Mouse (Mus musculus) 416B (cell line): ENCODE data around the gene Lrrc75b.
"Not testable (repeated sequence)": the region's sequence is repeated elsewhere in the genome, so short reads cannot be mapped to it uniquely, and the experiment has no call there.

Experiments
- DNase-seq: peaks from one replicate; pipeline ENCODE4 v3.0.0; 2011; ENCODE audit warnings: low read depth

The Lrrc75b gene

DNA sequence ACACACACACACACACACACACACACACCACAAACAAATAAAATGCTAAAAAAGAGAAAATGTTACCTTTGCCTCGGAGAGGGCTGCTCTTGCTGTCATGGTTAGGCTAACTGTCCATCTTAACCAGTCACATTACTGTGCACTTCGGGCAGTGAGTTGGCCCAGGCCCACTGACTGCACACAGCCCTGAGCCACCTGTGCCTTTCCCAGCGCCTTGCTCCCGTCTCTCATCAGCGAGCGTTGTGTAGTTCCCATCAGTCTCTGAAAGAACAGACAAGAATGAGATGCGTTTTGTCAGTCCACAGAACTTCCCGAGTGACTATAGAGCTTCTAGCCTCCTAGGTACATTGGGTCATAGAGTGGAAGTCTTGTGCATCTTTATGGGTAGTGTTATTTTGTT is 25.9 kb downstream of the Lrrc75b start:
- DNase-seq = no peak

DNA sequence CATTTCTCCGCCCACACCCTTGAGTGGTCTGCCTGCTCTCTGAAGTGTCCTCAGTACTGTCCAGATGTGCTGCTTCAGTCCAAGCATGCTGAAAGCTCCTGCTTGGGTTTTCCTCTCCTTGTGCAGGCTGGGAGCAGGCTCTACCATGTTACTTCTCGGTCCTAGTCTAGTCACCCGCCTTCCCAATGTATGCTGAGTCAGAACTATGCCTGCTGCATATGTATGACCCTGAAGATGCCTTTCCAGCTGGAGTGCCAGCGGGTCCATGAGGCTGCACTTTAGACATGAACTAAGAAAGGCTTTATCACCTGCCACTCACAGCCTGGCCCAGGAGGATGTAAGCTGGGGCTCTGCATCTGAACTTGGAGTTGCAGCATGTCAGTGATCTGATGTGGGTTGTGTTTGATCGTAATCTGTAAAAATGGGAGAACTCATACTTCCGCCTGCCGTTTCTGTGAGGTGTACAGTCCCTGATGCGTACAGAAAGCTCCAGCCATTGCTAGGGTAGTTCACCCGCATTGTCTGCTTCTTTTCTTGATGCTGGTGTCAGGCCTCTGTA is 28.5 kb downstream of the Lrrc75b start:
- no peak for DNase-seq

DNA sequence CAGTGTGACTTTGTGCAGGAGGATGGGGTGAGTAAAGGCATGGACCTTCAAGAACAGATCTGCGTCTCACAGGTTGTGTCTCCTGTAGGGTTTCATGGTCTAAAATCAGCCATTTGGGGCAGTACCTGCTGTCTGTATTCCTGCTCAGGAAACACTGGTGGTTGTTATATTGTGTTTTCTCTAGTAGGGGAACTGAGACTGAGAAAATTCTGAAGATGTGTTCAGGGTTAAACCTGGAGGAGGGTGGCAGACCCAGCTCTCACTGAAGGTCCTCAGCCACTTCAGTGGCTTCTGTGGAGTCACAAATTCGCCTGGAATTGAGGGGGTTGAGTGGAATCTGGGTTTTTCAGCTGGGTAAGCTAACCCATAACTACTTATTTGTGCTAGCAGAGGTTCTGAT is 29.8 kb downstream of the Lrrc75b start:
- no peak for DNase-seq

DNA sequence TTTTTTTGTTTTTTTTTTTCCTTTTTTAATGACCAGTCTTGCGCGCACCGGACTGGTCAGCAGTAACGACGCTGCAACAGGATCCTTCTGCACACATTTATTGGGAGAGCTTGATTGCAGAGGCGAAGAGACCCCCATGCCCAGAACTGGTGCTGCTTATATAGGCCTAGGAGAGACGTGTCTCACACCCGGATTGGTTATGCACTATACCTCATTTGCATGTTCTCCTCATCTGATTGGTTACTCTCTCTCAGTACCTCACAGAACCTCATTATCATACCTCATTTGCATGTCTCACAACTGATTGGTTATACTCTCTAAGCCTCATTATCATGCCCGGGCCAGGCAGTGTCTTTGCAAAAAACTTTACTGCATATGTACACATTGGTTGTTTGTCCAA is 34.7 kb downstream of the Lrrc75b start:
- not testable (repeated sequence) for DNase-seq

DNA sequence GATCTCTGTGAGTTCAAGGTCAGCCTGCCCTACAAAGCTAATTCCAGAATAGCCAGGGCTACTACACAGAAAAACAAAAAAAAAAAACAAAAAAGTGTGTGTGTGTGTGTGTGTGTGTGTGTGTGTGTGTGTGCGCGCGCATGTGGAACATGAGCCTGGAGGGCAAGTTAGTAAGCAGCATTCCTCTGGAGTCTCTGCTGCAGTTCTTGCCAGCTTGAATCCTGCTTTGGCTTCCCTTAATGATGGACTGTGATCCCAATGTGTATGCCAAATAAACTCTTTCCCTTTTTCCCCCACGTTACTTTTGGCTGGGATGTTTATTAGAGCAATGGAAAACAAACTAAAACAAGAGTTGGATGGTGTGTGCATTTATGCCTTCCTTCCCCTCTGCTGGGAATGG is 38.5 kb downstream of the Lrrc75b start:
- DNase-seq = no peak

DNA sequence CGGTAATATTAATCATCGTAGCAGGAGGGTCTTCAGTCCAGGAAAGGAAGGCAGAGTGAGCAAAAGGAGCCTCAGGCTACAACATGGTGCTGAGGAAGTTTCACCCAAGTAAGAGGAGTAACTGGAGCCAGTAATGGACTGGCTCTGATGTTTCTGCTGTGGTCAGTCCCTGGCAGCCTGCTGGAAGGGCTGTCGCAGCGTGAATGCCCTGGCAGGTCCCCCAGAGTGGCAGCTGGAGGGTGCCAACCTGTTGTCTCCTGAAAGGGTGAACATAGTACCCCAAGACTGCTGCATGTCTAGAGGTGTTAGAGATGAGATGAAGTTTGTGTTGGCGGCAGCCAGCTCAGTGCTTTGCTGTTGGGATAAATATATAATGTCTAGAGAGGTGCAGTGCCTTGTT is 39.5 kb downstream of the Lrrc75b start:
- no peak for DNase-seq

DNA sequence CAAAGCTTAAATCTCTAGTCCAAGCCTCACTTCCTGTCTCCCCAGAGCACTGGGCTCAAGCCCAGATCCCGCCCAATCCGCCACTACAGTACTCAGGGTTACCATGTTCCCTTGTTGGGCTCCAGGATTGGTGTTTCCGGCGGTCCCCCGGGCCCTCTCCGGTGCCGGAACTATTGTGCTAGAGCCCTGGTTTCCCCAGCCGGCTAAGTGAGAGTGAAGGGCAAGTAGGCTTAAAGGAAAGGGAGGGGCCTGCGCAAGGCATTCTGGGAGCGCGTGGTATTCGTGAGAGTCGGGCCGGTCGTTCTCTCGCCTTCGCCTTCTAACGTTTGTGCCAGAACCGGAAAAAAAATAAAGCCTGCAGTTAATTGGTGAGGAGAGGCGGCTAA is 42.4 kb downstream of the Lrrc75b start, which contains the start of gene Gucd1:
Gucd1 (minus strand) TSS at position 215 of the 386 bp plus-strand sequence.
- DNase-seq = peak; percentile 97

DNA sequence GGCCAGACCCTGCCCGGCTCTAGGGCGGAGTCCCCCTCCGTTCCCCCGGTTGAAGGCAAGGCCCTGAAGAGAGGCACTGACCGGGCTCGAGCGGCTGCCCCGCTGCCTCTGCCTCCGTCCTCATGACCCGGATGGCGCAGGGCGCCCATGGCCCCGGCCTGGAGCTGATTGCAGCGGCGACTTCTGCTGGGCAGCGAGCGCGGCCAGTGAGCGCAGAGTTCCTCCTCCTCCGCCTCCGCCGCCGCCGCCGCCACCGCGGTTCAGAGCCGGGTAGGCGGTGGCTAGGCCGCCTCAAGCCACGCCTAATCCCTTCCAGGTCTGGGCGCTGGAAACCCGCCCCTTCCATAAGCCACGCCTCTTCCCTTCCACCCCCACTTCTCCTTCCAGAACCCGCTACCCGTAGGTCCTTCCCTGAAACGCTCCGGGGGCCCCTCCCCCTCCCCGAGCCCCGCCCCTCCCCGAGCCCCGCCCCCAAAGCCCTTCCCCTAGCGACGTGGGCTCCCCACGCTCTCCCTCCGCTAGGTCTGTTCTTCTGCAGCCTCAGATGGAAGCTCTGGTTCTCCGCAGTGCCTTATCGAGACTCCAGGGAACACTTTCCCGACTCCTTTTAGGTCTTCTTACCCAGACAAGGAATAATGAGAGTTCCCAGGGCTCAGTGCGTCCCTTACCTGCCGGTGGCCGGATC is 42.9 kb downstream of the Lrrc75b start, which contains the start of gene Snrpd3:
Snrpd3 (plus strand) TSS at position 479 of the 685 bp plus-strand sequence.
- peak; percentile 98 for DNase-seq

DNA sequence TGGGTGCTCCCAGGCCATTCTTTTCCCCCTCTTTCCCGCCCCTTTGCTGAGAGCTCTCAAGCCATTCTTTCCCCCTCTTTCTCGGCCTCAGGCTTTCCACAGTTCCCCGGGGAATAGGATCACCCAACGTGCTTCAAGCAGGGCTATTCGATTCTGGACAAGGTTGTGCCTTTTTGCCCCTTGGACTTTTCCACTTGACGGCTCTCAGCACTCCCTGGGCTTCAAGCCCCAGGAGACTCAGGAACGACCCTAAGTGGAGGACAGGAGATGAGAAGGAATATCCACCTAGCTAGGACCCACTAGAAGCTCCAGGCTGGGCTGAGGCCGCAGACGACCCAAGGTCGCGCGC is 43.4 kb downstream of the Lrrc75b start:
- no peak for DNase-seq

DNA sequence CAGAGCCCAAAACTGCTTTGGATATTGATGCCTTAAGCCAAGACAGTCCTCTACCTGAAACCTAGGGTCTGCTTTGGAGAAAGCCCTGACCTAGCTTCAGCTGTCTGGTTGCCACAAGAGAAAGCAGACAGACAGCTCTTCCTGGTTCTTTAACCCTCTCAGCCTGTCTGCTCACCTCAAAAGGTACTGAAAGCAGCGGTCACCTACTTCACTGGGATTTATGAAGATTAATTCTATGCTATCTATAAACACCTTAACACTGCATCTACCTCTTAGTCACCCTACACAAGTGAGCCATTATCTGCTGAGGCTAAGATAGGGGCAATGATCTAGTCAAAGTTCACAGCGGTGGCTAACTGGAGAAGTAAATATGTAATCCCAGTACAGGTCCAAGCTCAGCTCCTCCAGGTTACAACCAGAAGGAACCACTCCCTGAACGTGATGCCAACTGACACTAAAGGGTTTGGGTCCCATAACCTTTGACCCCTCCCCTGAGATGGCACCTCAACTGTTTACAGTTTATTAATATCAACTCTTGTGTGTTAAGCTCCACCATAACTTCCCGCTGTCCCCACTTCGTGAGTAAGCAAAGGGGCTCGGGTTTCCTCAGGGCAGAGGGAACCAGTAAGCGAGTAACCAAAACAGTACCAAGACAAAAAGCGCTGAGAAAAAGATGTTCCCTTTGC is 43.9 kb downstream of the Lrrc75b start:
- peak; percentile 36 for DNase-seq

DNA sequence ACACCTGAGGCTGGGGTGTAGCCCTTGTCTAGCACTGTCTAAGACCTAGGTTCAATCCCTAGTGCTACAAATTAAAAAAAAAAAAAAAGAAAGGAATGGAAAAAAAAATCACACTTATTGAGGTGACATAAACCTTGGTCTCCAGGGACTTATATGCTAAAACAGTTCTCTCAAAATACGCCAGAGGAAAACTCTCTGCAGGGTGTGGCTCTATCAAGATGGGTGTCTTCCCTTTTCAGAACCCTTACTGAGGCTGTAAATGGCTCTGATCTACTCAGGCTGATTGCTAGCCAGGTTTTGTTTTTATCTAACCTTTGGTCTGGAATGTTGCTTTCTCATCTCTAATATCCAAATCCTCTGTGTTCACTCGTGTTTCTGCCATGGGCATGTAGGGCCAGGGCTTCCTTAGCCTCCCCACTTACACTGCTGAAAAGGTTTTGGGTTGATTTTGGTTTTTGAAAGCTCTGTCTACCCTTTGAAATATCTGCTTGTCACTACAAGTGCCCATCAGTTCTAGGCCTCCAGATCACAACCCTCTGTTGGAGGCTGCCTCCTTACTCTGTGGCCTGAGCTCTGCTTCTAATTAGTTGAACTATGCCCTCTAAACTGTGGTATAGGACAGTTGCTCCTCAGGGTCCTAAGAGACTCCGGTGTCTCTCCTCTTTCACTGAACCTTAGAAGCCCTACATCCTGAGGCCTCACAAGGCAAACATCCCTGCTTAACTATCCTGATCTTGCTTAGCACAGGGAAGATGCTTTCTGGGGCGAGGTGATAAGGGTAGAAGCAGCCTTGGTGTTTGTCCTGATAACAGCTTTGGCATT is 44.7 kb downstream of the Lrrc75b start:
- no peak for DNase-seq

DNA sequence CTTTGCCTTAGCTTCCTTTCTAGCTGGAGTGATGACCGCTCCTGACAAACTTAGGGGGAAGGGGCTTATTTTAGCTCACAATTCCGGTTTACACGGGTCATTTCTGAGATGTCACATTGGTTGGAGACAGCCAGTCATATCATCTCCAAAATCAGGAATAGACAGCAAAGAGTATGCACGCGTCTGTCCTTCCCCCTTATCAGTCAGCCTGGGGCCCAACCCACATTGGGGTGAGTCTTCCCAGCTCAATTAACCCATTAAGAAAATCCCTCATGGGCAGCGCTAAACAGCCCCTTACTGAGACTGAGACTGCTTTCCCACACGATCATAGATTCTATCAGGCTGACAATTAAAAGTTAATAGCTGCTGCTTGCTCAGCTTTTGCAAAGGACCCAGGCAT is 45.8 kb downstream of the Lrrc75b start:
- DNase-seq = no peak

DNA sequence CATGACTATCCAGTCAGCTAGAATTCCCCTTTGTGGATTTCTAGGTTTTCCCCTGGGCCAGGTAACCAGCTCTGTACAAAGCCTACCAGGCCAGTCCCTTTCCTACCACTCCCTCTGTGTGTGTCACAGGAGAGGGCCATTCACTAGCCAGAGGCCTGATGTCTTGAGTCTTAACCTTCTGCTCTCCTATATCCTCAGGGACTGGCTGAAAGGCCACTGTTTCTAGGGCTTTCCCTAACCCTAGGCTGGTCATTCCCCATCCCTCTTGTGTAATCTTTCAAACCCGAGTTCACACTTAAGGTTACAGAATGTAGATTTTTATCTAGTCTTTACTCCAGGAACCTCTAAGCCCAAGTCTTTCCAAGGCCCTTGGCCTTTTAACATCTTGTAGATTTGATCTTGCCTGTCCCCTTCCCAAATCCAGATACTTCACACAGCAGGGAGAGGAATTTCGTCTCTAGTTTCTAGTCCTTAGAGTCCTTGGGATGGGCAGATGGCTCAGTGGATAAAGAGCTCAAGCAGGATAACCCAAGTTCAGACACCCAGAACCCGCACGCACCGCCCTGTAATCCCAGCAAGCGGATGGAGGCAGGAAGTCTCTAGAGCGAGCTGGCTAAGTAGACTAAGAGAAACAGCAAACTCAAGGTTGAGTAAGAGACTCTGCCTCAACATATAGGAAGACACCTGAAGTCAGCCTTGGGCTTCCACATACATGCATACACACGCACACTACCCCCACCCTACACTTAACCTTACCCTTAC is 46.6 kb downstream of the Lrrc75b start:
- DNase-seq = no peak

DNA sequence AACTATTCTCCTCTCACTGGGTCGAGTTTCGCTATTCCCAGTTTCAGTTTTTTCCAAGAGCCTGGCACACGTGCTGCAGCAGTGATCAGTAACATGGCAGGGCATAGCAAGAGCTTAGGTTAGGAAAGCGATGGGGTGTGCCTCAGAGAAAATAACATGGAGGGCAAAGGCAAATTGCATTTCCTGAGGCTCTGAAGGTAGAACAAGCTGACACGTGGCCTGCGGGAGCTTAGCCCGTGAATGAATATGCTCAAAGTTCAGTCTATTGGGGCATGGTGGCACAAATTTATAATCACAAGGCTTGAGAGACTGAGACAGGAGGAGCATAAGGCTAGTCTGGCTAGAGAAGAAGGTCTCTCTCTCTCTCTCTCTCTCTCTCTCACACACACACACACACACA is 47.3 kb downstream of the Lrrc75b start:
- DNase-seq = no peak

DNA sequence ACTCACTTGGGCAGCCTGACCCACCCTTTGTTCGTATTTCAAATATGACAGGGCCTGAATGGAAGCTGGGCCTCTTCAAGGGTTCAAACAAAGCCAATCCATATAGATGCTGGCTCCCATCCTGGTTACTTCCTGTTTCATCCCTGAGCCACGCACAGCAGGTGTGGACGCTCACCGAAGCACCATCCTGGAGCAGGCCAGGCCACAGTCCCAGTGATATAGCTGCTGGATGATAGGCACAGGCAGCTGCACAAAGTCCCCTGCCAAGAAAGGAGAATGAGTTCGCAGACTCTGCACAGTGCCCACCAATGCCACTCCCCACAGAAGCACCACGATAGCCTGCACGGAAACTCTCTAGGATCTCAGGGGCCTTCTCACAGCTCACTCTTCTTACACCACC is 48.2 kb downstream of the Lrrc75b start:
- DNase-seq = no peak

DNA sequence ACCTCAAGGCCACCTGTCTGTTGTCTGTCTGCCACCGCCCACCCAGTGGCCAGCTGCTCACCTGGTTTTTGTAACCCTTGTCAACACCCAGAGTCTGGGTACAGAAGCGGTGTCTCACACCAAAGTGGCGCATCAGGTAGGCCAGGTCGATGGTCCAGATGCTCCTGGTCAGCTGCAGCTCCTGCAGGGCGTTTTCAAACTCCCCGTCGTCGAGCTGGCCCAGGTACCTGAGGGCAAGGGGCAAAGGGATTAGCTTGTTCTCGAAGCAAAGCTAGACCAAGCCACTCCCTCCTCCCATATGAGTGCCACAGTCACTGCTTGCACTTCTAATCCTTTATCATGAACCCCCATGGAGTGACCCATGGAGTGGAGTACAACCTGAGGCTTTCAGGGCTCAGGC is 49.1 kb downstream of the Lrrc75b start:
- DNase-seq = no peak

DNA sequence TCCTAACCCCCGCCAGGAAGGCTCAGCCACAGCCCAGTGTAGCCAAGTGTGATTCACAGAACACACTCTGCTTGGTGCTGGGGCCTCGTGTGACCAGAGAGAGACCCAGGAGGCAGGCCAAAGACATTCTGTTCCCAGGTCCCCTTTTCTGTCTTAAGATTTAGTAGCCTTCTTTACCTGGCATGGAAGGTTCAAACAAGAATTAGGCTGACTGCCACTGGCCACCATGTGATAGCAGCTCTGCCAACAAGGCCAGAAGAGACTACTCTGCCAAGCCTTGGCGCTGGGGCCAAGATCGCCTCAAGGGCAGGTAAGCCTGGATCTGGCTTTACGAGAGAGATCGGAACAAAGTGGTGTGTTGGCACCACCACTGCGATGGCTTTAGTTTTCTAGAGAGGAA is 49.7 kb downstream of the Lrrc75b start:
- DNase-seq = no peak

DNA sequence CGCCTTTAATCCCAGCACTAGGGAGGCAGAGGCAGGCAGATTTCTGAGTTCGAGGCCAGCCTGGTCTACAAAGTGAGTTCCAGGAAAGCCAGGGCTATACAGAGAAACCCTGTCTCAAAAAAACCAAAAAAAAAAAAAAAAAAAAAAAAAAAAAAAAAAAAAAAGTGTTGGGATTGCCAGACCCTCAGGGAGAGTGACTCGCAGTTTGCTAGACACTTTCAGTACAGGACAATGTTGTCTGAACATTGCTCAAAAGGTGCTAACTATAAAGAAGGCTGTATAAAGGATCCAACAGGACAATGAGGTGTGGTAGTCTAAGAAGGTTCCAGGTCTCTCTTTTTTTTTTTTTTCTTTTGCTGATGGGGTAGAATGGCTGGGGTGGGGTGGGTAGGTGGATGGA is 54.2 kb downstream of the Lrrc75b start:
- DNase-seq = not testable (repeated sequence)

DNA sequence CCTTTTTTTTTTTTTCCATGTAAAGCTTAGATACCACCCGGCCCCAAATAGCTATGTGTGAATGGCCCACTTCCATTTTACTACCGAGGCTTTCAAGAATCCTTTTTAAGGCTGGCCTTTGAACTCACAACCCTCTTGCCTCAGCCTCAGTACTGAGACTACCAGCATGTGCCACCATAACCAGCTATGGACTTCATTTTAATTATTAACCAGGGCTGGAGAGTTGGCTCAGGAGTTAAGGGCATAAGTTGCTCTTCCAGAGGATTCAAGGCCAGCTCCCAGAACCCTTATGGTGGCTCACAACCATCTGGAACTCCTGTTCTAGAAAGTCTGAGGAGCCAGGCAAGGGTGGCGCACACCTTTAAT is 55.0 kb downstream of the Lrrc75b start:
- no peak for DNase-seq

DNA sequence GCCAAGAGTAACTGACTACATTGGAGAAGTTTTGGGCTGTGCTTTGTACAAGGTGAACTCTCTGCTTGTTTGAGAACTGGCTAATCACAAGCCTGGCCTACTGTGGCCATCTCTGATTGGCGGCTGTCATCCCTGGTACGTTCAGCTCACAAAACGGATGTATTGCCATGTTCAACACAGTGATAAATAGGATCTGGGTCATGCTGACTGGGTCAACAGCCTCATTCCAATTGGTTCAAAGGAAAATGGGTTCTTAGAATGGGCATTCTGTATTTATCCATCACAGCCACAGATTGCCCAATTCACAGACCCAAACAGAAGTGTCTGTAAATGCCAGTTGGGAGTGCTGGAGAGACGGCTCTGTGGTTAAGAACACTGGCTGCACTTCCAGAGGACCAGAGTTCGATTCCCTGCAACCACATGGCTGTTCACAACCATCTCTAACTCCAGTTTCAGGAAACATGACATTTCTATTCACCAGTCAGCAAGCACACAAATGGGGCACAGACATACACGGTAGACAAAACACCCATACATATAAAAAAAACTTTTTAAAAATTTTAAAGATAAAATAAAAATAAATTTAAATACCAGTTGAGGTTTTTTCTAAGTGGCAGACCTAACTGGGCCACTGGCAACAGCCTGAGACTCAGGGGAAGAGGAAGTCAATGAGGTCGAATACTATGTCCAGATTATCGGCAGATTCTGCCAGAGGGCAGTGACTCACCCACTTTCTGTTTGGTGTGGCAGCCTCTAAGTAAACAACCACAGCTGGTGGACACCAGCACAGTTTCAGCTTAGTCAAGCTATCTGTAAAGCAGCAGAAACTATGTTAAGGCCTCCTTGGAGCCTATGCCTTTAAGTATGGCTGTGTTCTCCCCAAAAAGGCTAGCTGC is 55.6 kb downstream of the Lrrc75b start:
- DNase-seq = peak; percentile 94

DNA sequence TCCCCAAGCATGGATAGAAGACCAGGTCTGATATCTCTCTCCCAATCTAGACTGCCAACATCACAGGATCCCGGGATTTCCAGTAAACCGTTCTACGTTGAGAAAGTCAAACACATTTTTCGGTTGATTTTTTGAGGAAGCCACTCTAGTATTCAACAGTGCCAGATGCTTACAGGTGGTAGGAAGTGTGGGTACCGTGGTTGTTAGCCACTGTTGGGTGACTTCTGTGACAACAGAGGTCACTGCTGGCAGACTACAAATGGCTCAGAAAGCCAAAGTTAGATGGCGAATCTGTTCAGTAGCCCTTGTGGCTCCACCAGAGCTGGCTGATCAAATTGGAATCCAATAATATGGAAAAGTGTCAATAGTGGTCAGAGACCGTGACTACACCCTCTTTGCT is 56.4 kb downstream of the Lrrc75b start:
- DNase-seq = peak; percentile 60
